Mouse (Mus musculus) gastrocnemius, postnatal 10 days (tissue): ENCODE measurements around the gene Stxbp3. TPM values are rescaled to one million over a fixed set of nuclear protein-coding genes. Genes with fewer than 3 reads are reported as not detected.
"Not testable (repeated sequence)": the region's sequence is repeated elsewhere in the genome, so short reads cannot be mapped to it uniquely, and the experiment has no call there.

ENCODE experiments used
- DNase-seq: peaks from one replicate; pipeline ENCODE4 v3.0.0; 2021; ENCODE audit warnings: mixed read lengths
- long read RNA-seq, 2 experiments: library from polyadenylated mRNA; stranded (forward); transcript quantifications; one replicate each; pipeline ENCODE4 v2.0.0; 2021
- total RNA-seq, 2 experiments: library from RNA; stranded (reverse); gene quantifications; 2 replicates each; pipeline ENCODE4 v1.2.3; 2021

The Stxbp3 gene
- total RNA-seq, result 10 to 100 TPM; 31.8 to 38.5 TPM
- long read RNA-seq, experiment 1, transcript Stxbp3-201 (19 exons, 2,419 nt), result major isoform, 33 of 40 reads
- long read RNA-seq, experiment 1, partial matches to known transcripts, result 3 of 40 reads
- long read RNA-seq, experiment 1, other reads (novel, unspliced or antisense), result 4 of 40 reads
- long read RNA-seq, experiment 2, transcript Stxbp3-201 (19 exons, 2,419 nt), result major isoform, 28 of 30 reads
- long read RNA-seq, experiment 2, partial matches to known transcripts, result 1 of 30 reads
- long read RNA-seq, experiment 2, other reads (novel, unspliced or antisense), result 1 of 30 reads

DNA sequence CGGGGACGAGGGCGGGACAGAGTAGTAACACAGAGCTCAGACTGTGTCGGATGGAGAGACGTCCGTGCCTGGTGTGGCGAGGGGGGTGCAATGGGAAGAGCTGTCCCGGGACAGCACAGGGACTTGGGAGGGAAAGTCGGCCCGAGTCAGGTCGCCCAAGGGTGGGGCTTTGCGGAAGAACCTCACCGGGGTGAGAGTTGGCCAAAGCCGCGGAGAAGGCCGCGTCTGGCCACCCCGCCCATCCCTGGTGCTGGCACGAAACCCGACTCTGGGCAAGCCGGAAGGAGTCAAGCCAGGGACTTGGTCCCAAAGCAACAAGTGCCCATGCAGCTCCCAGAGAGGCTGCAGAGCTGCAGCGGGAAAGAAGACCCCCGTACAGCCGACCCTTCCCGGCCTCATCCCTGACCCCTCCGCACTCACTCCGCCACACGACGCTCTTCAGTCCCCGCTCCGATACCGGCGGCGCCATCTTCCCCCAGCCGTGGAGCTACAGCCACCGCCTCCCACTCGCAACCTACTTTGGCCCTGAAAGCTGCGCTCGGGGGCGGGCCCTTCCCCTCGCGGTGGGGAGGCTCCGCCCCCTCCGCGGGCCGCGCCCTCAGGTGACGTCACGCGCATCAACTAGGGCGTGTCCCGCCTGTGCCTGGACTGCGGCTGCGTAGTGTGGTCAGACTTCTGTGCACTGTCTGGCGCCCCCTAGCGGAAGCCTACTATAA, at the start of gene Stxbp3:
Stxbp3 (minus strand) TSS at position 527 of the 716 bp plus-strand sequence.
- peak; percentile 100 for DNase-seq

DNA sequence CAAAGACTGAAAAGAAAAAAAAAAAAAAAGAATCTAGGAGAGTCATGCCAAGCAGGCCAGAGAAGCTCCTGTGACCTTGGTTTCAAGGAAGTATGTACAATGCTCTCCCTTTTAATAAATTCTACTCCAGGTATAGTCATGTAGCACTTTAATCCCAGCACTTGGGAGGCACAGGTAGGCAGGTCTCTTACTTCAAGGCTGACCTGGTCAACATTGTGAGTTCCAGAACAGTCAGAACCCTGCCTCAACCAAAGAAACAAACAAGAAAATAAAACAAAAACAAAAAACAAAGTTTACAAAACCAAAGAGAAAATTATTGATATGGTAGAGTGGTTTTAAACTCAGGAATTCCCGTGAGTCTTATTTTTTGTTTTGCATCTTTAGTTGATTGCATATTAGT, 49.6 kb upstream of the Stxbp3 start, which contains the start of gene Fndc7:
Fndc7 (minus strand) TSS at position 101 of the 400 bp plus-strand sequence.
- no peak for DNase-seq

DNA sequence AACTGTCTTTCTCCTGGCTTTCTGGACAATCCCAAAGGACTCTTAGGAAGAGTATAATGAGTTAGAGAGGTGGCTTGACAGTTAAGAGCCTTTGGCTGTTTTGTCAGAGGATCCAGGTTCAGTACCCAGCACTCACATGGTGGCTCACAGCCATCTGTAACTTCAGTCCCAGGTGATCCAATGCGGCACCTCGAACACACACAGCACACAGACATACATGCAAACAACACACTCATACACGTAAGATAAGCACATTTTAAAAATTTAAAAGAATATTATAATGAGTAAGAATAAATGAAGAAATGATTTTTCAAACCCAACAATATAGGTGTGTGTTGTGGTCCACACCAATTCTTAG, 47.3 kb upstream of the Stxbp3 start:
- no peak for DNase-seq

DNA sequence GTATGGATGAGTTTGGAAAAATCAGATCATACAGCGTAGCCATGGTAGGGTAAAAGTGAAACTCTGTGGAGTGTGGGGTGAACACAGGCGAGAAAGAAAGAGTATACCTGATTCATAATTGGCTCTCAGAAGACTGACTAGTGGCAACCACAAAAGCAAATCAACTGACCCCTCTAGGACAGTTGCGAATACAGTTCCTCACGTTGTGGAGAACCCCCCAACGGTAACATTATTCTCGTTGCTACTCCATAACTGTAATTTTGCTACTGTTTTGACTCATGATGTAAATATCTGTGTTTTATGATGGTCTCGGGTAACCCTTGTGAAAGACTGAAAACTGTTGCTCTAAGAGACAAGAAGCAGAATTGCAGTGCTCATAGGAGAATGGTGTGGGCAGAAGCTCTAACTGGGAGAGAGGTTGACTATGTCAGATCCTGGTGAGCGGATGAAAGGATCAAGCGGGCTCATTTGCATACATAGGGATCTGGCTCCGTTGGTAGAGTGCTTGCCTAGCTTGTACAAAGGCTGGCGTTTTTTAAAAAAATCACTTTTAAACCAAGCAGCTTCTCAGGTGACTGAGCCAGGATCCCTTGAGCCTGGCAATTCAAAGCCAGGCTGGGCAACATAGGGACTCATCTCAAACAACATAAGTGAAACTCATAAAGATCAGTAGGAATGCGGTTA, 46.8 kb upstream of the Stxbp3 start:
- DNase-seq, result no peak

DNA sequence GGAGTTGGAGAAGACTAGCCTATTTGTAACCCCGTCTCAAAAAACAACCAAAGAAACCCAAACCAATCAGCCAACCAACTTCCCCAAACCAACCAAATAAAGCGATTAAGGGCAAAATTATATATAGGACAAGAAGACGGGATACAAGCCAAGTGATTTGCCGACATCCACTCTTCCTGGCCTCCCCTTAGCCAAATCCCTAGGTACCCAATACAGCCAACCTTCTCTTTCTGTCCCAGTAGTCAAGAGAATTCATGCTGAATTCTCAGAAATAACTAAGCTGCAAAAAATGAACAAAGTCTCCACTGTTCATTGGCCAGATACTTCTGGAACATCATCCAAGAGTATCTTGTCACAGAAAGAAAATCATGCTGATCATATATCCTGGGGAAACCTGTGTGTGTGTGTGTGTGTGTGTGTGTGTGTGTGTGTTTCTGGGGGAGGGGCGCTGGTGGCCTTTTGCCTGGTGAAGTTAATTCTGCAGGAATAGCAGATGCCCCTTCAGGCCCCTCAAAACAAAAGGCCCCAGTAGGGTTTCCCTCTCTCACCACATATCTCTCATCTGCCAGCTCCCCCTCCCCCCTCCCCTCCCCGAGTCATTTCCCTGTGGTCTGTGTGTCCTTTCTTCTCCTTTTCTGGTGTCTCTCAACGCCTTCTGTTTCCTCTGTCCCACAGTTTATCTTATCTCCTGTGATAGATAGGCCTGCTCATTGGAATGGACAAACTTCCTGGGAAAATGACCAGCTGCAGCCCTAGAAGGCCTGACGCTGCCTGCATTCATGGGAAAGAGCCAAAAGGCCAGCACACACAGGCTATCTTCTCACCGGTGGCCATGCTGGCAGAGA, 45.6 kb upstream of the Stxbp3 start:
- no peak for DNase-seq

DNA sequence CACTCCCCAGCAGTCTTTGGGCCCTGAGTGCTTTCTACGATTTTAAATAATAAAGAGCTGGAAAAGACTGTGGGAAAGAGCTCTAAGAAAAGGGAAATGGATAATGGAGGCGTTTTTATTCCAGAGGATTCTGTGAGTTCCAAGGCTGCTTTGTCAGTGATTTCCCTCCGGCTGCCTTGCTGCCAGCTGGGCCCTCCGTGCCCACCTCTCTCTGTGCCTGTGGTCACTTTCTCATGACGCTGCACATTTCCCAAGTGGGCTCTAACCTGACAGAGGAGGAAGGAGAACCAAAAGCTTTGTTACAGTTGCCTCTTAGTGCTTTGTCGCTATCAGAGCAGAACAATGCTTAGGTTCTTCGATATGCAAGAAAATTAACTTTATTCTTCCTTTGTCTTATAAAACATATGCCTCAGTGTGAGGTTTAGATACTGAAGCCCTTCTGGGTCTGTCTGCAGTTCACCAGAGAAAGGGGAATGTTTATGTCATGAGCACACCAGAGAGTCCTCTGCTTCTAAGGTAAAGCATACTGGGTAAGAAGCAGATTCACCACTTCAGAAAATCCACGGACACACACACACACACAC, 44.5 kb upstream of the Stxbp3 start:
- DNase-seq, result no peak

DNA sequence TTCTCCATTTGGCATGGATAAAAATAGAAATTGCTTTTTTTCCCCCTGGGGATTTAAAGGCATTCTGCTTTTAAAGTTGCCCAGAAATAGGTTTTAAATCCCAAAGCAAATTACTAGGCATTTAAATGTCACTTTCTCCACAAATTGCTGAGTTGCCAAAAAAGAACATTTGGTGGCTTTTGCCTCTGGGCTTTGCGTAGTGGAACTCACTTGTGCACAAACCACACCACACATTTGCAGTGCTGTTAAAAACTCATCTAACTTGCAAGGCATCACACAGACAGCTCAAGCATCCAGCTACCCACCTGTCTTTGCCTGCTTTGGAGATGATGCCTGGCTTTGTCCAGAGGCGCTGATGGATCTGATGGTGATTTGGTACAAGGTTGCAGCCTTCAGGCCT, 42.7 kb upstream of the Stxbp3 start:
- no peak for DNase-seq

DNA sequence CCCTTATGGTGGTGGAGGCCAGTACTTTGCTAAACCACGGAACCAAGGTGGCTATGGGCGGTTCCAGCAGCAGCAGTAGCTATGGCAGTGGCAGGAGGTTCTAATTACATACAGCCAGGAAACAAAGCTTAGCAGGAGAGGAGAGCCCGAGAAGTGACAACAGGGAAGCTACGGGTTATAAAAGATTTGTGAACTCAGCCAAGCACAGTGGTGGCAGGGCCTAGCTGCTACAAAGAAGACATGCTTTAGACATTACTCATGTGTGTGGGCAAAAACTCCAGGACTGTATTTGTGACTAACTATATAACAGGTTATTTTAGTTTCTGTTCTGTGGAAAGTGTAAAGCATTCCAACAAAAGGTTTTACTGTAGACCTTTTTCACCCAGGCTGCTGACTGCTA, 41.5 kb upstream of the Stxbp3 start:
- DNase-seq, result not testable (repeated sequence)

DNA sequence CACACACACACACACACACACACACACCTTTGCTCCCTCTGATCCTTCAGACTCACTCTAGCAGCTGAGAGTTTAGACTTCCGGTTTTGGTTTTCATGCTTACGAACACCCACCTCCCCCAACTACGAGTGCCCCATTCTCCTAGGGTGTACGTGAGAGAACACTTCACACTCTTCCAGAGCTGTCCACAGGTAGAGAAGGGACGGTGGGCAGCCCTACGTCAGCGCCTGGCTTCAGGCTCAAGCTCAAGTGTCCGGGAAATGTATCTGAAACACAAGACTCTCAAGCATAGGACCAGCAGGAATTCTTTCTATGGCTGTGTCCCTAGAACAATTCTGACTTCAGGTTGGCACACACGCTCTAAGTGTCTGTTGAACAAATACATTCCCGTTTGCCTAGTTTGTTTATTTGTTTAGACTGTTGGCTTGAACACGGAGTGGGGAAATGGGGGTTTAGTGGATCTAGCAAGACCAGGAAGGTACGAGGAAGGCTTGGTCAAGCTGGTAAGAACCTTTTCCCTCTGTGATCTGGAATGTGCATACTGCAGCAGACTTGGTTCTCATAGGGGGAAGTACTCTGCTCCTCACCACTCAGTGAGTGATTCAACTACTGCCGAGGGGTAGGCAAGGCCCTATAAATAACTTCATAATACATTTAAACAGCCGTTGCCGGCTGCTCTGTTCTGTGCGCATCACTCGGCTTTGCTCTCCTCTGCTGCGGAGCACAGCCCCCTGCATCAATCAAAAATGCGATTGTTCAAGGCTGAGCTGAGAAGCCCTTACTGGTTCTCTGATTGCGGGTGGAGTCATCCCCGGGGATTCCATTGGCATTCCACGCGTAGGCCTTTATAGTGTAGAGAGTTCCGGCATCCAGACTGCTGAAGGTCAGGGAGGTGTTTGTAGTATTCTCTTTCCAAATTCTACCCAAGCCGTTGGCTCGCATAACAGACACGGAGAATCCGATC, 40.5 kb upstream of the Stxbp3 start:
- no peak for DNase-seq

DNA sequence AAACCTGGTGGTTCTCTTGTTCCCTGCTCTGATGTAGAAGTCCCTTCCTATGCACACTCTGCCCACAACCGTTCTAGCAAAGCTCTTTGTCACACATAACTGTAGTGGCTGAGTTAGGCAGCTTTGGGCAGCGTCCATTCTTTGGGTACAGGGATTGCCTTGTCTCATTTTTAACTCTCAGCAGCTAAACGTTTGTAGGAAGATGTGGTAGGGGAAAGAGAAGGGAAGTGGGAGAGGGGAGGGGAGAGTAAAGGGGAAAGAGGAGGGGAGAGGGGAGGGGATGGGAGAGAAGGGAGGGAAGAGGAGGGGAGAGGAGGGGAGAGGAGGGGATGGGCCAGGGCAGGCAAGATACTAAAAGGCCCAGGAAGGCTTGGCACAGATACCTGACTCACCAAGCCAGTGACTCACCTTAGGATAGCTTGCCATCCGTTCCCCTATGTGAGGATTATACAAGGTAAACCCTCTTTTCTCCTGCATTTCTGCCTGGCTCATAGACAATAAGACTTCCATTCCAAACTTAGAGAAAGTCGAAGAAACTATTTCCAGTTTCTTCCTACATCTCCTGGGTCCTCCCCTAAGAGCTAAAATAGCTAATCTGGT, 39.6 kb upstream of the Stxbp3 start:
- DNase-seq, result no peak

DNA sequence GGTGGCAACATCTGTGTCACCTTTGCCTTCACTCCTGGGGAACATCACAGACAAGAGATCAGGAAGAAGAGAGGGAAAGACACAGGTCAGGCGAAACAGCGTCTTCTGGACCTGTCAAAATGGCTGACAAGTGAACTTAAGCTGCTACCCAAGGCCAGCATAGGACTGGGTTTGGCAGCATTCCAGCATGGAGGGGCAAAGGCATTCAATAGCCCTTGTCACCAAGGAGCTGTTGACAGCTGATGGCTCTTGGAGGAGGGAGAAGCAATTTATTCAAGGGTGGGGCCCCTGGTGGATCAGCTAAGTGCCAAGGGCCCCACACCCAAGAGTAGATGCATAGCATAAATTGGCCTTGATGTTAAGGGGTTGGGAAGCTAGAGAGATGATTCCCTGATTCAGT, 38.8 kb upstream of the Stxbp3 start:
- DNase-seq, result no peak

DNA sequence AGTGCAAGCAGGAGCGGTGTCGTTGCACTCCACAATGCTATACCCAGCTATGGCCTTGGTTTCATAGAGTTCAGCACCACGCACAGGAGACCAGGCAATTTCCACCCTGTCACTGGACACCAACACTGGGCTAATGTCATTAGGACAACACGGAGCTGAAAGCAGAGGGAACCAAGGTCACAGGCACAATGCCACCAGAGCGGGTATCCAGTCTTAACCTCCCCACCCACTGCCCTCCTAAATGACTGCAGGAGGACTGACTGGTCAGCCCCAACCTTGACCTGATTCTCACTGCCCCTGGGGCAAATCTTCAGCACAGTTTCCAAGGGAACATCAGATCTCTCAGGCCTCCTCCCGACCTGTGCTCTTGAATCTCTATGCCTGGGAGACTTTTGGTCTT, 30.3 kb upstream of the Stxbp3 start:
- no peak for DNase-seq

DNA sequence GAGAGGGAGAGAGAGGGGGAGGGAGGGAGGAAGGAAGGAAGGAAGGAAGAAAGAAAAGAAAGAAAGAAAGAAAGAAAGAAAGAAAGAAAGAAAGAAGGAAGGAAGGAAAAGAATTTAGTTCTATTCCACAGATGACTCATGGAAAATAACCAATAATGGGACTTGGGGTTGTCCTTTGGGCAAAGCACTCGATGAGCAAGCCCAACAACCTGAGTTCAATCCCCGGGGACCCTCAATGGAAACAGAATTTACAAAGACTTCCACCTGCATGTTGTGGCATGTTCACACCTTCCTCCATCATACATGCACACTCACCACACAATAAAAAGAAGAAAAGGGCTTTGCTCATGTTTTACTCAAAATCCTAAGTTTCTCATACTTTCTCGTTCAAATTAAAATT, 27.1 kb upstream of the Stxbp3 start:
- DNase-seq, result no peak

DNA sequence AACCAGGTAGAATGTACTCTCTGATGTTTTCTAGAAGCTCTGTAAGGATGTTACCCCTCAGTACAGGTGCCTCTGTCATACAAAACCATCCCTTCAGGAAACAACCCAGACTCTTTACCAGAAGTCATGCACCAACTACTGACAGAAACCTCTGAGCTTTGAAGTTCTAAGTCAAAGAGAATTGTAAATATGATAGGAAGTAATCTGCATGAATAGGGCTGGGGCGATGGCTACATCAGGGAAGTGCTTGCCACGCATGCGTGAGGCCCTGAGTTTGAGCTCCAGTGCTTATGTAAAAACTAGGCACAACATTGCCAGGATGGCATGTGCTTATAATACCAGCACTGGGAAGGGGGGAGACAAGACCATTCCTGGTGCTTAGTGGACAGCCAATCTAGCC, 25.4 kb upstream of the Stxbp3 start:
- DNase-seq, result no peak

DNA sequence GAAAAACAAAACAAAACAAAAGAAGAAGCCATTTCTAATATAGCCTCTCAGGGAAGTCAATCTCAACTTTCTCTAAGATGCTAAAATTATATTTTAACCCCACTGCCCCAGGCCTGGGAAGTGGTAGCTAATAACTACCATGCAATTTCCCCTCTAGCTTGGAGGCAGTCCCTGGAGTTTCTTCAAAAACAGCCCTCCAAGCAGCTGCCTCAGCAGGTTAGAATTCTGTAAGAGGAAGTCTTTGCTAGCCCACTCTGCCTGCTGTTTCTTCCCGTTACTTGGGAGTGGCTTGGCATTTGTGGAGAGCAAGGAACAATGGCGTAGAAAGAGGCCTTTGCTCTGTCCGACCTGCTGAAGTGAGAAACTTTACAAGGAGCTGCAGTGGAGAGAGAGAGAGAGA, 24.8 kb upstream of the Stxbp3 start:
- no peak for DNase-seq

DNA sequence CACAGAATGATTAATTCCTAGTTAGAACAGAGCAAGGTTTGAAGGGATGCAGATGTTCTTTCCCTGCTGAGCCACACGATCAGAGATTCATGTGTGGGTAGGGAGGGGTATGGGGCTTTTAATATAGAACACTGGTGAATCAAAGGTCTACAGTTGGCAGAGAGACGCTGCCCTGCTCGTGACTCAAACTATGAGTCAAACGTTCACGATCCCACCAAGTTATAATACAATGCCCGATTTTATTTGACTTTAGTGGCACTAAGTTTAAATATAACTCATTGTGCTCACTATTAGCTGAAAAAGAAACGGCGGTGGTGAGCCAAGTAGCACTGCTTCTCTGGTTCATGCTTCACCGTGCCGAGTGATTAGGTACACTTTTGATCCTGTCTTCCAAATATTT, 22.8 kb upstream of the Stxbp3 start:
- no peak for DNase-seq

DNA sequence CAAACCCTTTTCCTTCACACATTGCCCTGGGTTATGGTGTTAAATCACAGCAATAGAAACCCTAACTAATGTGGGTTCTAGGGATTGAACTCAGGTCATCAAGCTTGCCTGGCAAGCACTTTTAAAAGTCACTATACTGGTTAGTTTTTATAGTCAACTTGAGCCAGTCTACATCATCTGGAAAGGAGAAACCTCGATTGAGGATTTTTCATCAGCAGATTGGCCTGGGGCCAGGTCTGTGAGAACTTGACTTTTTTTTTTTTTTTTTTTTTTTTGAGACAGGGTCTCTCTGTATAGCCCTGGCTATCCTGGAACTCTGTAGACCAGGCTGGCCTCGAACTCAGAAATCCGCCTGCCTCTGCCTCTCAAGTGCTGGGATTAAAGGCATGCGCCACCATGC, 22.0 kb upstream of the Stxbp3 start:
- not testable (repeated sequence) for DNase-seq

DNA sequence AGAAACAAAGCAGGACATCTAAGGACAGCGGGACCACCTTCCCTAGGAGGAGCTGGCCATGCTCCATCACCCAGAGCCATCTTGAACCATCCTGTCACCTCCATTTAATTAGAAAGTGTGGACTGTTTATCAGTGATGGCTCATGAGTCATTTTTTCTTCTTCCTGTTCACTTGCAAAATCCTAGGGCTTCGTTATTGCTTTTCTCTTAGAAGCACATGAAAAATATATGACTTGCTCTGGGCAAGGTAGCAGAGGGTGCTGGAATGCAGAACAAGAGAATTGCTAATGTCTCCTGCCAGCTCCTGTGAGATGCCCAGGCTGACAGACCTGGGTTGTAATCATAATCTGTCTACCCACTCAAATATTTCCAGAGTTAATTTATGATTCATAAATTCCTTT, 20.5 kb upstream of the Stxbp3 start:
- DNase-seq, result no peak

DNA sequence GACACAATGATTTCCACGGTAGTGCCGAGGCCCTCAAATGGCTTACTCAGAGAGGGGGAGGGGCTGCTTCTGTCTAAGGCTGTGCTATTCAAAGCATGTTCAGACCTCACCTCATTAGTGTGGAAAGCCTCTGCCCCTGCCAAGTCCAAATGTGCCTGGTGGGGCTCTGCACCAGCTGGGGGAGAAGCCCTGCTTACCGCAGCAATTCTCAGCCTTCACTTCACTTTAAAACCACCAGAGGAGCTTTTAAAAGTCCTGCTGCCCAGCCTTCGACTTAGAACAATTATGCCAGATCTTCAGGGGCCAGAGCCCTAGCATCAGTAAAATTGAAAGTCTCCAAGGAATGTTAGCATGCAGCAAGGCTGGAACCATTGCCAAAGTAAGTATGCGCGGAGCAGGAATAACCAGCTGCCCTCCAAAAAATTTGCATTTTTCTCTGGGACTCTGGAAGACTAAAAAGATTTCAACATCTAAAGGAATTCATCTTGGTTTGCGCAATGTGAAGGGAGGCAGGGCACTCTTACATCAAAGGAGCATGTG, 18.0 kb upstream of the Stxbp3 start:
- DNase-seq, result peak; percentile 26

DNA sequence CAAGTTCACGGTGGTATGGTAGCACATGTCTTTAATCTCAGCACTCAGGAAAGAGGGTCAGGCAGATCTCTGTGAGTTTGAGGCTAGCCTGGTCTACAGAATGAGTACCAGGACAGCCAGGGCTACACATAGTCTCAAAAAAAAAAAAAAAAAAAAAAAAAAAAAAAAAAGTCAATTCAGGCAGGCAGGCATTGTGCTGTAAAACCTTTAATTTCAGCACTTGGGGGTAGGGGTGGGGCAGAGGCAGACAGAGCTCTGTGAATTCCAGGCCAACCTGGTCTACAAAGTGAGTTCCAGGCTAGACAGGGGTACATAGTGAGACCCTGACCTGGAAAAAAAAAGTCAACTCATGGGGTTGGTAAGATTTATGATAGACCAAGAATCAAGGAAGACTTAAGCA, 17.4 kb upstream of the Stxbp3 start:
- DNase-seq, result no peak
